Mouse (Mus musculus) ES-E14 (cell line): ENCODE data around the gene Lipa. TPM values are rescaled to one million over a fixed set of nuclear protein-coding genes. Genes with fewer than 3 reads are reported as not detected.

Experiments used
- DNase-seq: peaks from one replicate; pipeline ENCODE4 v3.0.0-alpha.2; 2013; ENCODE audit warnings: low read depth, low spot score
- H3K27ac ChIP-seq: 2 replicates; pipeline ENCODE4 v1.5.1; 2012; ENCODE audit warnings: low read depth, mild to moderate bottlenecking, low read length, moderate library complexity, mixed read lengths; ENCODE audit not compliant: poor library complexity, insufficient read depth, severe bottlenecking
- H3K36me3 ChIP-seq: 2 replicates; pipeline ENCODE4 v1.6.1; 2012; ENCODE audit warnings: mild to moderate bottlenecking, low read length, moderate library complexity, mixed read lengths; ENCODE audit not compliant: control insufficient read depth, poor library complexity, insufficient read depth, severe bottlenecking
- H3K4me1 ChIP-seq, 2 experiments: fragments of 150-350 bp in 1 of 2; sonication (generic) in 1 of 2; 2 replicates each; pipeline ENCODE4 v1.6.1; 2012; ENCODE audit warnings: low read length in 2 of 2, mild to moderate bottlenecking in 1 of 2, mixed read lengths in 1 of 2; ENCODE audit not compliant: control insufficient read depth in 2 of 2, insufficient read depth in 2 of 2, poor library complexity in 1 of 2
- H3K4me3 ChIP-seq, 2 experiments: fragments of 150-350 bp in 1 of 2; sonication (generic) in 1 of 2; 2 replicates each; pipeline ENCODE4 v1.5.1; 2012; ENCODE audit warnings: low read length in 2 of 2, low read depth in 1 of 2, mild to moderate bottlenecking in 1 of 2, mixed read lengths in 1 of 2; ENCODE audit not compliant: insufficient read depth in 1 of 2, poor library complexity in 1 of 2, severe bottlenecking in 1 of 2
- H3K9ac ChIP-seq: 2 replicates; pipeline ENCODE4 v1.6.1; 2012; ENCODE audit warnings: low read depth, mild to moderate bottlenecking, low read length, mixed read lengths; ENCODE audit not compliant: poor library complexity, insufficient read depth, severe bottlenecking
- H3K9me3 ChIP-seq: fragments of 150-350 bp; sonication (generic); 2 replicates; pipeline ENCODE4 v1.6.1; 2012; ENCODE audit warnings: low read depth, mild to moderate bottlenecking, low read length; ENCODE audit not compliant: control insufficient read depth, insufficient read depth
- CHD2 ChIP-seq: IDR thresholded peaks from 2 replicates; pipeline ENCODE4 v1.6.1; 2014; ENCODE audit warnings: mild to moderate bottlenecking, low read depth, low read length, inconsistent platforms
- HCFC1 ChIP-seq: IDR thresholded peaks from 2 replicates; pipeline ENCODE4 v1.6.1; 2012; ENCODE audit warnings: low read length, inconsistent platforms, borderline replicate concordance; ENCODE audit not compliant: insufficient read depth
- MAFK ChIP-seq: IDR thresholded peaks from 2 replicates; pipeline ENCODE4 v1.6.1; 2014; ENCODE audit warnings: mild to moderate bottlenecking, low read depth, low read length, inconsistent platforms; ENCODE audit not compliant: insufficient read depth
- ZC3H11A ChIP-seq: IDR thresholded peaks from 2 replicates; pipeline ENCODE4 v1.6.1; 2012; ENCODE audit warnings: low read depth, mild to moderate bottlenecking, inconsistent platforms, low read length, borderline replicate concordance
- ZNF384 ChIP-seq: IDR thresholded peaks from 2 replicates; pipeline ENCODE4 v1.6.1; 2012; ENCODE audit warnings: low read depth, low read length, inconsistent platforms
- in situ Hi-C, 2 experiments: fragments of 600-800 bp; cut with MboI; formaldehyde crosslinking; loops; one replicate each; pipeline ENCODE4 v1.15.1; 2025; ENCODE audit warnings: low sequenced_read_pairs in 2 of 2, inconsistent platforms in 1 of 2; ENCODE audit not compliant: unreplicated experiment in 2 of 2
- total RNA-seq: library from RNA; depleted of rRNA; stranded (reverse); fragments of 300-350 nt; gene quantifications from 2 replicates; pipeline ENCODE4 v1.2.3, GENCODE M21; 2012; rRNA removed

Lipa gene
- 10.7 and 15.0 TPM in 2 replicates for total RNA-seq

DNA sequence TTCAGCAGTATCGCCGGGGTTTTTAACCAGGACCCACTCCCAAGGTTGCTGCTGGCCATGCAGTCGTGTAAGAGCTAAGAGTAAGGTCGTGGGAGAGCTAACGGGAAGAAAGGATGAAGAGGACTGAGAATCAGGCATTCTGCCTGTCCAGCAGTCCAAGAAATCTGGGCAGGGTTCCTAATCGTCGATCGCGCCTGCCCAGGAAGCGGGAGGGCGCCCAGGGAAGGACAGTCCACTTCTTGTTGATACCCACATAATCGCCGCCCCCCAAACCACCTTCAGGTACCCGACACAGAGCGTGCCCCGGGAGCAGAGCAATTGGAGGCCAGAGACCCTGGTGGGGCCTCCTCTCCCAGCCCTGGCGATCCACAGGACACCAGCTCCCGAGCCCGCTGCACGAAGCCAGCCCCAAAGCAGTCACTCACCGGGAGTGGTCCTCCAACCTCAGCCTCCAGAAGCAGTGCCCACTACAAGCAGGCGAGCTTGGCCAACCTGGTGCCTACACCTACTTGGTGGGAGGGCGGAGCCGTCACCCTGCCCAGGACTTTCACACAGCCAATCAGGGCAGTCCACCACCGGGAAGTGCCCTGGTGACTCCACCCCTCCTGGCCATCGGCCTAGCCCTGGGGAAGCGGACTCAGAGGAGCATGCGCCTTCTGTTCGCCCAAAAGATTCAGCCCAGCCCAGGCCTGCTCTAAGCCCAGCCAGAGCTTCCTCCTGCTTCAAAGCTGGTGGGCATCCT, at the start of gene Lipa:
Gene Lipa, minus strand, starts transcription at position 534 of the 742 bp plus-strand sequence.
- no peaks in the 10 kb centered on the region for H3K9me3 ChIP-seq

DNA sequence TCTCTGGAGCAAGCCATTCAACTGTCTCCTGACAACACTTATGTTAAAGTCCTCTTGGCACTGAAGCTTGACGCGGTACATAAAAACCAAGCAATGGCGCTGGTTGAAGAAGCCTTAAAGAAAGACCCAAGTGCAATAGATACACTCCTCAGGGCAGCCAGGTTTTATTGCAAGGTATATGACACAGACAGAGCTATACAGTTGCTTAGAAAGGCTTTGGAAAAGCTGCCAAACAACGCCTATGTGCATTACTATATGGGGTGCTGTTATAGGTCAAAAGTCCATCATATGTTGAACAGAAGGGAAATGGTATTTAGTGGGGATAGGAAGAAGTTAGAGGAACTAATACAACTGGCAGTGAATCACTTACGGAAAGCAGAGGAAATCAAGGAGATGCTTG, 46.4 kb upstream of the Lipa start:
- no peaks in the 10 kb centered on the region for H3K36me3 ChIP-seq
- no peak overlapping the region for H3K27ac ChIP-seq
- no peak overlapping the region for H3K9ac ChIP-seq
- TF ChIP-seq CHD2 (no peak), HCFC1 (no peak), ZNF384 (no peak), MAFK (no peak), ZC3H11A (no peak)
- no peaks in the 10 kb centered on the region for H3K9me3 ChIP-seq
- in situ Hi-C loops = no loop called here
- no peaks in the 10 kb centered on the region for H3K4me1 ChIP-seq
- no peak overlapping the region for H3K4me3 ChIP-seq
- no peak for DNase-seq

More for the DNA sequence above, at the start of gene Lipa:
- in situ Hi-C loops = no loop called here
- H3K4me3 ChIP-seq = peak within 1 kb of the TSS; percentile 58 to 84
- peak within 1 kb of the TSS; percentile 16; the same call in 1 of the 2 replicates for H3K9ac ChIP-seq
- no peaks in the 10 kb centered on the region; a peak in 2 of 4 replicates for H3K4me1 ChIP-seq
- DNase-seq = peak; percentile 51
- H3K36me3 ChIP-seq = no peaks in the 10 kb centered on the region
- TF ChIP-seq CHD2 (no peak), ZNF384 (no peak), ZC3H11A (no peak), HCFC1 (no peak), MAFK (no peak)
- H3K27ac ChIP-seq = no peak within 1 kb of the TSS

DNA sequence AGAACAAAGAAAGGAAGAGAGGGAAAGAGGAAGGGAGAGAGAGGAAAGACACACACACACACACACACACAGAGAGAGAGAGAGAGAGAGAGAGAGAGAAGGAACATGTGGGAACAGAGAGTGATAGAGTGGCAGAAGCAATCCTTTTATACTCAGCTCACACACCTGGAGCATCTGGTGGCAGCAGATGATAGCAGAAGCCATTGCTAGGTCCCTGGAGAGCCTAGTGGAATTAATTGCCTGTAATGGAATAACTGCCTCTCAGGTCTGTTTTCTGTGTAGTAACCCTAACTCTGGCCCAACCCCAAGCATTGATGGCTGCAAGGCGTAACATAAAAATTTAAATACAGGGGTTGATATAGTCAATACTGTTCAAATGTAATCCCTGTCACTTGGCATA, 43.8 kb upstream of the Lipa start:
- Histone ChIP-seq H3K9me3 (no peaks in the 10 kb centered on the region), H3K27ac (no peak overlapping the region), H3K4me1 (no peaks in the 10 kb centered on the region), H3K36me3 (no peaks in the 10 kb centered on the region), H3K4me3 (no peak overlapping the region), H3K9ac (no peak overlapping the region)
- DNase-seq = no peak
- TF ChIP-seq HCFC1 = no peak
- no peak for TF ChIP-seq ZNF384
- TF ChIP-seq MAFK = no peak
- TF ChIP-seq ZC3H11A = no peak
- TF ChIP-seq CHD2 = no peak
- in situ Hi-C loops = no loop called here

DNA sequence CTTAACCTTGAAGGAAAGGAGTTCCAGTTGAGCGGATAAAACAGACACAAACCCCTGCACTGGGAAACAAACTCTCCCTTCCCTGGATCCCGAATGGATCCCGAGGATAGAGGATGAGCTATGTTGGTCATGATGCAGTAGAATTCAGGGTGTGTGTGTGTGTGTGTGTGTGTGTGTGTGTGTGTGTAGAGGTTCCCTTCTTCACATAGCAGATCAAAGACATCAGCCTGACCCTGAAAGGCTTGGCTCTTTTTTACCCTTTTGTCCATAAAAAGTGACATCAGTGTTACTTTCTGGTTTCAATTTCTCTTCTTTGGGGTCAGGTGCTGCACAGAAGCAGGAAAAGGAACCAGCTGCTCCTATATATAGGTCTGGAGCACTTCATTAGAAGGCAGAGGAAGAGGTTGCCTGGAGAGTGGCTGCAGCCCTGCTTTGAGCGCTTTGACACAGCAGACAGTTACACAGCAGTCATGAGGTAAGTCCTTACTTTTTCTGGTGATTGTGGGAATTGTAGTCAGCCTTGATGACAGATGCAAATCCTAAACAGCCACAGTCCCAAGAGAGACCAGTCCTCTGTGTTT, 42.7 kb upstream of the Lipa start:
- no peak overlapping the region for H3K4me3 ChIP-seq
- no peak for TF ChIP-seq ZC3H11A
- no peak for TF ChIP-seq MAFK
- no peaks in the 10 kb centered on the region for H3K36me3 ChIP-seq
- no peaks in the 10 kb centered on the region for H3K4me1 ChIP-seq
- DNase-seq = no peak
- in situ Hi-C loops = no loop called here
- no peaks in the 10 kb centered on the region for H3K9me3 ChIP-seq
- H3K9ac ChIP-seq = no peak overlapping the region
- H3K27ac ChIP-seq = no peak overlapping the region
